Mouse (Mus musculus) cerebellum, postnatal 25 days (tissue): Measurements from ENCODE around the gene Gm20843.
"Not testable (repeated sequence)": the region's sequence is repeated elsewhere in the genome, so short reads cannot be mapped to it uniquely, and the experiment has no call there.

Experiments used
- DNase-seq, 2 experiments: peaks; one replicate each; pipeline ENCODE4 v3.0.0; 2021; ENCODE audit warnings: mixed read lengths in 2 of 2

Gm20843 gene

GRCm38 (mm10) chrY:72247018-72247417 lies at the start of gene Gm20843:
TSS of gene Gm20843 (minus strand) at chrY:72247118.
- not testable (repeated sequence) for DNase-seq
